Mouse (Mus musculus) limb, embryonic 12.5 days (tissue): ENCODE measurements around the gene Ypel2. TPM values are rescaled to one million over a fixed set of nuclear protein-coding genes. Genes with fewer than 3 reads are reported as not detected.

Experiments
- ATAC-seq: fragments of 200-750 bp; cut with Nextera tagmentation; 2 replicates; pipeline ENCODE4 v1.8.0; 2017; ENCODE audit warnings: low read depth, moderate TSS enrichment; ENCODE audit not compliant: insufficient number of reproducible peaks, insufficient read depth, low FRiP score, low TSS enrichment
- H3K27ac ChIP-seq: fragments of 300-500 bp; sonication (generic); 2 replicates; pipeline ENCODE4 v1.5.1; 2016; ENCODE audit warnings: mild to moderate bottlenecking, moderate library complexity
- H3K27me3 ChIP-seq: fragments of 300-500 bp; sonication (generic); 2 replicates; pipeline ENCODE4 v1.6.1; 2016; ENCODE audit warnings: mild to moderate bottlenecking, moderate library complexity
- H3K36me3 ChIP-seq: fragments of 300-500 bp; sonication (generic); 2 replicates; pipeline ENCODE4 v1.6.1; 2016; ENCODE audit warnings: mild to moderate bottlenecking, moderate library complexity
- H3K4me1 ChIP-seq: fragments of 300-500 bp; sonication (generic); replicated peaks from 2 replicates; pipeline ENCODE4 v1.6.1; 2016
- H3K4me2 ChIP-seq: fragments of 300-500 bp; sonication (generic); 2 replicates; pipeline ENCODE4 v1.6.1; 2016; ENCODE audit warnings: mild to moderate bottlenecking, moderate library complexity
- H3K4me3 ChIP-seq: fragments of 300-500 bp; sonication (generic); replicated peaks from 2 replicates; pipeline ENCODE4 v1.5.1; 2016; ENCODE audit warnings: mild to moderate bottlenecking
- H3K9ac ChIP-seq: fragments of 300-500 bp; sonication (generic); replicated peaks from 2 replicates; pipeline ENCODE4 v1.6.1; 2016; ENCODE audit warnings: mild to moderate bottlenecking, moderate library complexity
- H3K9me3 ChIP-seq: fragments of 300-500 bp; sonication (generic); 2 replicates; pipeline ENCODE4 v1.6.1; 2016; ENCODE audit warnings: mild to moderate bottlenecking, moderate library complexity
- WGBS: fragments of 180-500 bp; shearing (Covaris S2); methylation state at CpG from one replicate; pipeline ENCODE4 v1.1.7; 2016; 5-methylcytosine and 5-hydroxymethylcytosine counted together
- polyA plus RNA-seq: library from polyadenylated mRNA; unstranded; fragments of >200 nt; fragmentation: Nextera tagmentation; extraction: Ambion mirVana; gene quantifications from 2 replicates; pipeline ENCODE4 v1.2.1, GENCODE M21; 2016

The Ypel2 gene
- polyA plus RNA-seq, 1 experiment from 2014 or later, result 10.5 TPM

GRCm38 (mm10) chr11:86946644-86947195, 46.8 kb downstream of the Ypel2 start:
- H3K4me1 ChIP-seq, result peaks cover 32% of the 10 kb centered on the region
- no peak overlapping the region for H3K4me2 ChIP-seq
- no peak overlapping the region for H3K27ac ChIP-seq
- WGBS, result 61% methylated on average over 6 of the region's 6 CpGs
- peaks cover 44% of the 10 kb centered on the region for H3K36me3 ChIP-seq
- no peak for ATAC-seq
- no peaks in the 10 kb centered on the region for H3K27me3 ChIP-seq
- no peak overlapping the region for H3K9ac ChIP-seq
- H3K9me3 ChIP-seq, result no peaks in the 10 kb centered on the region
- no peak overlapping the region for H3K4me3 ChIP-seq

- Histone ChIP-seq H3K36me3 (peaks cover 48% of the 10 kb centered on the region), H3K27me3 (no peaks in the 10 kb centered on the region), H3K9ac (no peak overlapping the region), H3K27ac (no peak overlapping the region), H3K4me1 (peaks cover 31% of the 10 kb centered on the region), H3K4me3 (no peak overlapping the region), H3K9me3 (no peaks in the 10 kb centered on the region), H3K4me2 (no peak overlapping the region)
- WGBS, result 87% methylated on average over 6 of the region's 6 CpGs
- ATAC-seq, result no peak
These were observed 47.6 kb downstream of the Ypel2 start for GRCm38 (mm10) chr11:86945933-86946332.

GRCm38 (mm10) chr11:86945058-86945457, 48.4 kb downstream of the Ypel2 start:
- peaks cover 56% of the 10 kb centered on the region for H3K36me3 ChIP-seq
- H3K27me3 ChIP-seq, result no peaks in the 10 kb centered on the region
- no peak overlapping the region for H3K27ac ChIP-seq
- H3K4me1 ChIP-seq, result peaks cover 23% of the 10 kb centered on the region
- H3K4me2 ChIP-seq, result no peak overlapping the region
- H3K9me3 ChIP-seq, result no peaks in the 10 kb centered on the region
- 82% methylated on average over 8 of the region's 8 CpGs for WGBS
- H3K4me3 ChIP-seq, result no peak overlapping the region
- H3K9ac ChIP-seq, result no peak overlapping the region
- ATAC-seq, result no peak

- WGBS, result 75% methylated on average over 8 of the region's 8 CpGs
- ATAC-seq, result no peak
- H3K27me3 ChIP-seq, result no peaks in the 10 kb centered on the region
- no peak overlapping the region for H3K4me2 ChIP-seq
- H3K4me3 ChIP-seq, result no peak overlapping the region
- H3K4me1 ChIP-seq, result peaks cover 18% of the 10 kb centered on the region
- no peaks in the 10 kb centered on the region for H3K9me3 ChIP-seq
- H3K36me3 ChIP-seq, result peaks cover 62% of the 10 kb centered on the region
- H3K27ac ChIP-seq, result no peak overlapping the region
- no peak overlapping the region for H3K9ac ChIP-seq
These were observed 49.0 kb downstream of the Ypel2 start for GRCm38 (mm10) chr11:86944539-86944938.

- no peak overlapping the region for H3K9ac ChIP-seq
- no peak overlapping the region for H3K27ac ChIP-seq
- H3K27me3 ChIP-seq, result no peaks in the 10 kb centered on the region
- peaks cover 60% of the 10 kb centered on the region for H3K36me3 ChIP-seq
- no peaks in the 10 kb centered on the region for H3K9me3 ChIP-seq
- no peak overlapping the region for H3K4me2 ChIP-seq
- peaks cover 16% of the 10 kb centered on the region for H3K4me1 ChIP-seq
- WGBS, result 91% methylated on average over 8 of the region's 8 CpGs
- no peak overlapping the region for H3K4me3 ChIP-seq
- no peak for ATAC-seq
These were observed 51.6 kb downstream of the Ypel2 start for GRCm38 (mm10) chr11:86941904-86942303.

GRCm38 (mm10) chr11:86939503-86939902, 54.0 kb downstream of the Ypel2 start:
- H3K27ac ChIP-seq, result no peak overlapping the region
- H3K27me3 ChIP-seq, result no peaks in the 10 kb centered on the region
- 77% methylated on average over 6 of the region's 6 CpGs for WGBS
- no peaks in the 10 kb centered on the region for H3K9me3 ChIP-seq
- H3K9ac ChIP-seq, result no peak overlapping the region
- H3K36me3 ChIP-seq, result peaks cover 54% of the 10 kb centered on the region
- H3K4me2 ChIP-seq, result no peak overlapping the region
- H3K4me1 ChIP-seq, result peaks cover 13% of the 10 kb centered on the region; the same call in 1 of the 2 replicates
- no peak for ATAC-seq
- no peak overlapping the region for H3K4me3 ChIP-seq

- Histone ChIP-seq H3K36me3 (peaks cover 45% of the 10 kb centered on the region), H3K27me3 (no peaks in the 10 kb centered on the region), H3K4me3 (no peak overlapping the region), H3K4me2 (no peak overlapping the region), H3K4me1 (peaks cover 5% of the 10 kb centered on the region; the same call in 1 of the 2 replicates), H3K9me3 (no peaks in the 10 kb centered on the region), H3K27ac (no peak overlapping the region), H3K9ac (no peak overlapping the region)
- WGBS, result 85% methylated on average over 3 of the region's 3 CpGs
- no peak for ATAC-seq
These were observed 55.0 kb downstream of the Ypel2 start for GRCm38 (mm10) chr11:86938551-86938950.

GRCm38 (mm10) chr11:86938108-86938507, 55.4 kb downstream of the Ypel2 start:
- ATAC-seq, result no peak
- Histone ChIP-seq H3K27me3 (no peaks in the 10 kb centered on the region), H3K9me3 (no peaks in the 10 kb centered on the region), H3K4me1 (0 out of 2 replicates have a peak, but pooled peaks cover 3% of the 10 kb centered on the region), H3K9ac (no peak overlapping the region), H3K36me3 (peaks cover 40% of the 10 kb centered on the region), H3K4me3 (no peak overlapping the region), H3K4me2 (no peak overlapping the region), H3K27ac (no peak overlapping the region)
- WGBS, result 85% methylated on average over 4 of the region's 4 CpGs

GRCm38 (mm10) chr11:86936938-86937337, 56.6 kb downstream of the Ypel2 start:
- peaks cover 29% of the 10 kb centered on the region for H3K36me3 ChIP-seq
- 0 out of 2 replicates have a peak, but pooled peaks cover 3% of the 10 kb centered on the region for H3K4me1 ChIP-seq
- no peak for ATAC-seq
- H3K4me3 ChIP-seq, result no peak overlapping the region
- H3K9ac ChIP-seq, result no peak overlapping the region
- no peak overlapping the region for H3K27ac ChIP-seq
- H3K27me3 ChIP-seq, result no peaks in the 10 kb centered on the region
- 56% methylated on average over 9 of the region's 9 CpGs for WGBS
- no peaks in the 10 kb centered on the region for H3K9me3 ChIP-seq
- no peak overlapping the region for H3K4me2 ChIP-seq

GRCm38 (mm10) chr11:86934895-86935294, 58.6 kb downstream of the Ypel2 start:
- no peaks in the 10 kb centered on the region for H3K9me3 ChIP-seq
- no peaks in the 10 kb centered on the region for H3K27me3 ChIP-seq
- H3K4me3 ChIP-seq, result no peak overlapping the region
- H3K4me2 ChIP-seq, result no peak overlapping the region
- H3K9ac ChIP-seq, result no peak overlapping the region
- H3K4me1 ChIP-seq, result 0 out of 2 replicates have a peak, but pooled peaks cover 3% of the 10 kb centered on the region
- WGBS, result 61% methylated on average over 2 of the region's 2 CpGs
- H3K27ac ChIP-seq, result no peak overlapping the region
- H3K36me3 ChIP-seq, result peaks cover 8% of the 10 kb centered on the region
- ATAC-seq, result no peak

GRCm38 (mm10) chr11:86932201-86932600, 61.3 kb downstream of the Ypel2 start:
- Histone ChIP-seq H3K9ac (no peak overlapping the region), H3K4me2 (no peak overlapping the region), H3K4me3 (no peak overlapping the region), H3K9me3 (no peaks in the 10 kb centered on the region), H3K27me3 (no peaks in the 10 kb centered on the region), H3K36me3 (no peaks in the 10 kb centered on the region), H3K27ac (no peak overlapping the region), H3K4me1 (0 out of 2 replicates have a peak, but pooled peaks cover 3% of the 10 kb centered on the region)
- WGBS, result 92% methylated on average over 2 of the region's 2 CpGs
- no peak for ATAC-seq

- Histone ChIP-seq H3K9me3 (no peaks in the 10 kb centered on the region), H3K4me1 (no peaks in the 10 kb centered on the region), H3K27me3 (no peaks in the 10 kb centered on the region), H3K9ac (no peak overlapping the region), H3K36me3 (no peaks in the 10 kb centered on the region), H3K4me3 (no peak overlapping the region), H3K27ac (no peak overlapping the region), H3K4me2 (no peak overlapping the region)
- ATAC-seq, result no peak
- WGBS, result 84% methylated on average over 10 of the region's 10 CpGs
These were observed 62.8 kb downstream of the Ypel2 start for GRCm38 (mm10) chr11:86930636-86931180.
